Mouse (Mus musculus) splenic B cell, adult 2 months (primary cell): ENCODE data around the gene Dph6.

Source experiments
- DNase-seq: peaks from one replicate; pipeline ENCODE4 v3.0.0-alpha.2; 2011; ENCODE audit warnings: low read depth, low spot score
- H3K27me3 ChIP-seq: 2 replicates; pipeline ENCODE4 v1.6.1; 2012; ENCODE audit warnings: mild to moderate bottlenecking, low read length, moderate library complexity, mixed read lengths; ENCODE audit not compliant: control insufficient read depth, poor library complexity, insufficient read depth, severe bottlenecking
- H3K36me3 ChIP-seq: 2 replicates; pipeline ENCODE4 v1.6.1; 2012; ENCODE audit warnings: mild to moderate bottlenecking, low read length, moderate library complexity, mixed read lengths; ENCODE audit not compliant: control insufficient read depth, poor library complexity, insufficient read depth, severe bottlenecking

Dph6 gene

DNA sequence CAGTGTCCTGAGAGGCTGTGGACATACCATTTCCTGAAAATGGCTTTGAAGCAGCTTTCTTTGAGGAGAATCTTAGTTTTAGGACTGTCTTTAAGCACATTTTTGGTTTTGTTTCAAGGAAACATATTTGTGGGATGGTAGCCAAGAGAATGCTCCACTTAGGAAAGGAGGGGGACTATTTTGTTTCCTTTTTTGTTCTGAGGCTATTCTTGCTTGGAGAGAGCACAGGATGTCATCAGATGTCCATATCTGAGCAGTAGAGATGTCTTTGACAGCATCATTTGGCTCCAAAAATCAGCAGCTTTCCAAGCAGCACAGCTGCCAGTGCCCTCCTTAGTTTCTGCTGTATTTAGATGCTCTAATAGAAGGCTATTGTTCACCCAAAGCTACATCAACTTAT lies 167.8 kb downstream of the Dph6 start:
- DNase-seq, result no peak
- no peaks in the 10 kb centered on the region for H3K36me3 ChIP-seq
- H3K27me3 ChIP-seq, result no peaks in the 10 kb centered on the region
